Mouse (Mus musculus) urinary bladder, postnatal 36 days (tissue): ENCODE data around the gene Msrb1.
"Not testable (repeated sequence)": the region's sequence is repeated elsewhere in the genome, so short reads cannot be mapped to it uniquely, and the experiment has no call there.

Source experiments
- DNase-seq, 2 experiments: peaks; one replicate each; pipeline ENCODE4 v3.0.0; 2022; ENCODE audit warnings: low spot score in 2 of 2, mixed read lengths in 1 of 2

Gene Msrb1

DNA sequence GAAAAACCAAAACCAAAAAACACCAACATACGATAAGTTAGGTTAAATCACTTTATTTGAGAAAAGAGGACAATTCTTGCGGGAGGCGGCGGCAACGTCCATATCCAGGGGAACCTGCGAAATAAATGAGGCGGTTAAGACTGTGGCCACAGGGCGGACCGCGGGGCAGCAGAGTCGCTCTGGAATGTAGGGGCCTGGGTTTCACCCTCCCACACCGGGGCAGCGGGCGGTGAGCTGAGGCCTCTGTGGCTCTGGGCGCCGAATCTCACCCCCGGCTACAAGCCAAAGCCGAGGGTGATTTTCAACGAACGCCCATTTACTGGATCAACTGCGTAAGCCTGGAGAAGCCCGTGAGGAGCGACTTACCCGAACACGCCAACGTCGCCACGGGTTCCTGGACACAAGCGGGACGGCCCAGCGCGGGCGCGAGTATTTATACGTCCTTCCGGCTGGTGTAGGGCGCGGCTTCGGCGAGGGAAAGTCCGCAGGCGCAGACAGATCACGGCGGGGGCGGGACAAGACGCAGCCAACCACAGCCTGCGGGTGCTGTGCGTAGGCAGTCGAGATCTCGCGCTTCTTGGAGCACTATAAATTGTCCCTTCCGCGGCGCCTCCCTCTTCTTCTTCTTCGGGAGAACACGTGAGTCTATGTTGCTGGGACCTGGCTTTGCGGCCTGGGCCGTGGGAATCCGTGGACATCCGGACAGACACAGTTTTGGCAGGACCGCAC lies 16.8 kb upstream of the Msrb1 start:
- peak; percentile 94 to 98 for DNase-seq

DNA sequence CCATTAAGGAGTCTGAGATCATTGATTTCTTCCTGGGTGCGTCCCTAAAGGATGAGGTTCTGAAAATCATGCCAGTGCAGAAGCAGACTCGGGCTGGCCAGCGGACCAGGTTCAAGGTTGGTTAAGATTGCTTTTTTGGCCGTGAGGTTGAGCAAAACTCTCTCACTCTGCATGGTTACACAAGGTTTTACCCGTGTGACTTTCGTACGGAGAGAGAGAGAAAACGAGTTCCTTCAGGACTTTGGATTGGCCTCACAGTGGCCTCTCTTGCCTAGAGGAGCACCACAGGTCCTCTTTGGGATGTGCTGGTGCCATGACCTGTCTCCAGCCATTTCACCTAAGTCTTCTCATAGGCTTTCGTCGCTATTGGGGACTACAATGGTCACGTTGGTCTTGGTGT lies 15.8 kb upstream of the Msrb1 start:
- DNase-seq, result not testable (repeated sequence)

DNA sequence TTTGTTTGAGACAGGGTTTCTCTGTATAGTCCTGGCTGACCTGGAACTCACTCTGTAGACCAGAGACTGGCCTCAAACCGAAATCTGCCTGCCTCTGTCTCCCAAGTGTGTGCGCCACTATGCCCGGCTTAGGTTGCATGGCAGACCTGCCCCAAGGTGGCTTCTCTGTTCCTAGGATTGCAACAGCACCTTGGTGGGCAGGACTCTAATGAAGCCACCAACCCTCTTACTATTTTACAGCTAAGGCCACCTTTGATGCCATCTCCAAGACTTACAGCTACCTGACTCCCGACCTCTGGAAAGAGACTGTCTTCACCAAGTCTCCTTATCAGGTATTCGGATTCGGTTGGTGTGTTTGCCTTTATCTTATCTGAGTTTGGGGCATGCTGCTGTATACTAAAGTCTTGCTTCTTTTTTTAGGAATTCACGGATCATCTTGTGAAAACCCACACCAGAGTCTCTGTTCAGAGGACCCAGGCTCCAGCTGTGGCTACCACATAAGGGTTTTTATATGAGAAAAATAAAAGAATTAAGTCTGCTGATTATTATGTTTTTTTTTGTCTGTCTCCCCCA lies 15.0 kb upstream of the Msrb1 start:
- not testable (repeated sequence) for DNase-seq

DNA sequence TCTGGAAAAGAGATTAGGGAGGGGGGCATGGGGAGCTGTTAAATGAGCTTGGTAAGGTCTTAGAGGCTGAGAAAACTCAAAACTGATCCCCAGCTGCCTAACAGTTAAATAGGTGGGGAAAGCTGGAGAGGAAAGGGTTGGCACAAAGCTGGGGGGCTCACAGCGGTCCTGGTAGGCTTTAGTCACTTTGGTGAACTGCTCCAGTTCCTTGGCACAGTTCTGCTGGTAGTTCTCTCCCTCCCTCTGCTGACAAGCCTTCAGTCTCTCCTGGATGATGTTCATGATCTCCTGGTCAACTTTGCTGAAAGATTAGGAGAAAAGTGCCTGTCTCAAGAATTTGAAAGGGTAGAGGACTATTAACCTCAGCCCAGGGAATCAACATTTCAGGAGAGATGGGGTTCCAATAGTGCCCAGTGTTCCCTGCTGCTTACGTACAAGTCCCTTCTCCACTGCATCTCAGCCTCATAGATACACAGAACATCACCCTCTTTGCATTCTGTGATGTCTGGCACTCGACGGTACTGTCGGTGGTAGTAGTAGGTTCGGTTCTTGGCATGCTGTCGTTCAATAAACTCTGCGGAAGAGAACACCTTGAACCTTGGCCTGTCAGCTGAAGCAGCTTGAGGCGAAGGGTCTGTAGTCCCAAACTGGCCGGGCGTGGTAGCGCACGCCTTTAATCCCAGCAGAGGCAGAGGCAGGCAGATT lies 14.1 kb upstream of the Msrb1 start:
- DNase-seq, result no peak

DNA sequence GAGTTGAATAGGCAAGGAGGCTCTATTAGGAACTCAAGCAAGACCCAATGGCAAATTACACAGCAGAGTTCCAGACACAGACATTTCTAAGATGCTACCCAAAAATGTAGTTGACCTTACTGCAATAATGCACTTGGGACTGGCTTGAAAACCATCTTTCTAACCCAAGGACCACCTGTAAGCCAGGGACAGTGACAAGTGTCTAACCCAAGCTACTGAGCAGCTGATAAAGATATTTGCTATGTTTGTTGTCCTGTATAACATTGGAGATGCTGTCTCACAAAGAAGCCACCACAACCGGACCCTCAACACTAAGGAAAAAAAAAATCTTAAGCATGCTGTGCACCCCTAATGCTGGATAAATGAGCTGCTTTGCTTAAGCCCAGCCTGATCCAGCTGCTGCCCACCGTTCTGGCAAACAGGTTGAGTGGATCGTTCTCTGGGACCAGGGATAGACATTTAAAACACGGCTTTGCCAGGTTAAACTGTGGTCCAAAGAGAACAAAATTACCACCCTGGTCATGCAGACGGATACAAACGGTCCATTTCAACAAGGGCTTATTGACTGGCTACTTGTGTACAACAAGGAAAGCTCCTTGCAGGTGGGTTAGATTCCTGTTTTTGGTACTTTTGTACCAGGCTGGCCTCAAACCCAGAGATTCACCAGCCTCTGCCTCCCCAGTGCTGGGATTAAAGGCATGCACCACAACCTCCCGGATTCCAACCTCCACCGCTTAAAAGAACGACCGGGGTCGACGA lies 13.1 kb upstream of the Msrb1 start:
- no peak for DNase-seq

DNA sequence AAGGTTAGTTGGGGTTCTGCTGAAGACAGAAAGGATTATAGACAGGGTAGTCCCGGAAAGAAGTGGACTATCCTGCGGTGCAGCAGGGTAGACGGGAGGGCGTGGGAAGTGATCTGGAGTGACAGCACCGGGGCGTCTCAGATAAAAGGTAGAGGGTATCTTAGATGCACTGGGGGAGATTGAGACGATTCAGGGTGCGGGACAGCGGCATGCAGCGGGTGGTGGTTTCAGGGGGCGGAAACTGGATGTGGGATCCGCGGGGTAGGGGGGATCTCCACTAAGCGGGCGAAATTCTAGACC lies 12.6 kb upstream of the Msrb1 start:
- no peak for DNase-seq

DNA sequence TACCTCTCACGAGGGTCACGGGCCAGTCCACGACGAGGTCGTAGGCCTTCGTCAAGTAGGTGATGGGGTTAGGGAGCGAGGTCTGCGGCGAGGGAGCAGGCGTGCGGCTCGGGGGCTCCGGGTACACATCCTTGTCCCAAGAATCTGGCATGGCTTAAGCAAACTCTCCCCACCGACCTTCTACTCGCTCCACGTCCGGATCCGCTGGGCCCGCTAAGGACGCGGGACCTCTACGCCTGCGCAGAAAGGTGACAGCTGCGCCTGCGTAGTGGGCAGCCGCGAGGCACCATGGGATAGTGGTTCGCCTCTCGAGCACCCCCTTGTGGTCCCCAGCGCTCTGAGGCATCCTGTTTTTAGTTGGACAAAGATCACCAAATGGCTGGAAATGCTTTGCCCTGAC lies 12.3 kb upstream of the Msrb1 start, which contains the start of gene Ndufb10:
Ndufb10 (minus strand) TSS at position 295 of the 400 bp plus-strand sequence.
- DNase-seq, result peak; percentile 94 to 96

DNA sequence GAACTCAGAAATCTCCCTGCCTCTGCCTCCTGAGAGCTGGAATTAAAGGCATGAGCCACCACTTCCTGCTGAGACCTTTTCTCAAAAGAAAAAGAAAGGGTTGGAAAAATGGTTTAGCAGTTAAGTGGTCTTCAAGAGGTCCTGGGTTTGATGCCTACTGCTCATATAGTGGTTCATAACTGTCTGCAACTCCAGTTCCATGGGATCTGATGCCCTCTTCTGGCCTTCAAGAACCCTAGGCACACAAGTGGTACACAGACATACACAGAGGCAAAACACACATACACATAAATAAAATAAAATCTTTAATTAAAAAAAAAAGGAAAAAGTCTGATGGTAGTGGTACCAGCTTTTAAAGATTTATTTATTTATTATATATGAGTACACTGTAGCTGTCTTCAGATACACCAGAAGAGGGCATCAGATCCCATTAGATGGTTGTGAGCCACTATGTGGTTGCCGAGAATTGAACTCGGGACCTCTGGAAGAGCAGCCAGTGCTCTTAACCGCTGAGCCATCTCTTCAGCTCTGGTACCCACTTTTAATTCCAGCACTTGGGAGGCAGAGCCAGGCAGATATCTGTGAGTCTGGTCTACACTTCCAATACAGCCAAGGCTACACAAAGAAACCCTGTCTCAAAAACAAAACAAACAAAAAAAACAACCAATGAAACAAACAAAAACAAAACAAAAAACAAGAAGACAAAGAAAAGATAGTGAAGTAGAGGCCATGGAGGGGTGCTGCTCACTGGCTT lies 10.6 kb upstream of the Msrb1 start:
- no peak for DNase-seq

DNA sequence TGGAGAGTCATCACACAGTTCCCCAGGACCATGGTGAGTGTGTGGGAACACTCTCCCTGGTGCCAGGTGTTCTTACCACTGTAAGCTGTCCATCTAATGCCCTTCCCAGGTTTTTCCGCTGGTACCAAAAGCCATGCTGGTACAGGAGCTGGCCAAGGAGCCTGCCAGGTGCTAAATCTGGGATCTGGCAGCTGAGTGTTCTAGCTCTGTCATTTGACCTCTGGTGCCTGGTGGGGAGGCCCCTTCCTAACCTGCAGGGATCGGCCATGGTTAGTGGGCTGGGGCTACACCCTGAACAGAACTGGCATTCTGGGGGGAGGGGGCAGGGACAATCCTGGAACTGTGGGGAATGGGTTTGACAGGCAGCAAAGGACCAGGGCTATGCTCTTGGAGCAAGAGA lies 8.8 kb upstream of the Msrb1 start, which contains the start of gene Rpl3l:
Rpl3l (plus strand) TSS at position 203 of the 400 bp plus-strand sequence.
- DNase-seq, result no peak

DNA sequence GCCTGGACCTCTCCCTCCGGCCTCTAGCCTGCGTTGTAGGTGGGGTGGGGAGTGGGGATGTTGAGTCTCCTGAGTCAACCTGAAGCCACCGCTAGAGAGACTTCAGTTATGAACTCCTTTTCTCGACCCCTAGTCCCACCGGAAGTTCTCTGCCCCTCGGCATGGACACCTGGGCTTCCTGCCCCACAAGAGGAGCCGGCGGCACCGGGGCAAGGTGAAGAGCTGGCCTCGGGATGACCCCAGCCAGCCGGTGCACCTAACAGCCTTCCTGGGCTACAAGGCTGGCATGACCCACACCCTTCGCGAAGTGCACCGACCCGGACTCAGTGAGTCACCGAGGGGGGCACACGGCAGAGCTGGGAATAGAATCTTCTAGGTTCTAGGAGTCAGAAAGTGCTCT lies 8.3 kb upstream of the Msrb1 start:
- DNase-seq, result no peak

DNA sequence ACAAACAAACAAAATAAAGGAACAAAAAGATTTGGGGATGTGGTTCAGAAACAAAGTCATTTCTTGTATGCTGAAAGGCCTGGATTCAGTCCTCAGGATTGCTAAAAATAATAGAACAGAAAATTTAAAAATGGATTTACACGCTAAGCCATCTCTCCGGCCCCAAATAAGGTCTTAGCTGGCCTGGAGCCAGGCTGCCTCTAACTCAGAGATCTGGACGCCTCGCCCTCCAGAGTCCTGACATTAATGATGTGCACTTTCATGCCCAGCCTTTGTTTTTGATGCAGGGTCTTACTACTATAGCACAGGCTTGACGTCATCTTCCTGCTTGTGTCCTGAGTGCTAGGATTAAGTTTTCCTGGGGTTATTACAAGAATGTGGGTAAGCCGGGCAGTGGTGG lies 7.4 kb upstream of the Msrb1 start:
- no peak for DNase-seq

DNA sequence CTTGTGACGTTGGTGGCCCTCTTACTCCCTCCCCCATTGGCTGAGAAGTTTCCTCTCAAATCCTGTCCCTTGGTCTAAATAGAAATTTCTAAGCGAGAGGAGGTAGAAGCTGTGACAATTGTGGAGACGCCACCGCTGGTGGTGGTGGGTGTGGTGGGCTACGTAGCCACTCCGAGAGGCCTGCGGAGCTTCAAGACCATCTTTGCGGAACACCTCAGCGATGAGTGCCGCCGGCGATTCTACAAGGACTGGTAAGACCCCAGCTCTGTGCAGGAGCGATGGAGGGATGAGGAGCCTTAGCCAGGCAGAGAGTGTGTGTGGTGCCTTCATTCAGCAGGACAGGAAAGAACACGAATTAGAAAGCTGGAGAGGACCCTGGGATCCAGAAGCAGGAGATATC lies 5.7 kb upstream of the Msrb1 start:
- no peak for DNase-seq

DNA sequence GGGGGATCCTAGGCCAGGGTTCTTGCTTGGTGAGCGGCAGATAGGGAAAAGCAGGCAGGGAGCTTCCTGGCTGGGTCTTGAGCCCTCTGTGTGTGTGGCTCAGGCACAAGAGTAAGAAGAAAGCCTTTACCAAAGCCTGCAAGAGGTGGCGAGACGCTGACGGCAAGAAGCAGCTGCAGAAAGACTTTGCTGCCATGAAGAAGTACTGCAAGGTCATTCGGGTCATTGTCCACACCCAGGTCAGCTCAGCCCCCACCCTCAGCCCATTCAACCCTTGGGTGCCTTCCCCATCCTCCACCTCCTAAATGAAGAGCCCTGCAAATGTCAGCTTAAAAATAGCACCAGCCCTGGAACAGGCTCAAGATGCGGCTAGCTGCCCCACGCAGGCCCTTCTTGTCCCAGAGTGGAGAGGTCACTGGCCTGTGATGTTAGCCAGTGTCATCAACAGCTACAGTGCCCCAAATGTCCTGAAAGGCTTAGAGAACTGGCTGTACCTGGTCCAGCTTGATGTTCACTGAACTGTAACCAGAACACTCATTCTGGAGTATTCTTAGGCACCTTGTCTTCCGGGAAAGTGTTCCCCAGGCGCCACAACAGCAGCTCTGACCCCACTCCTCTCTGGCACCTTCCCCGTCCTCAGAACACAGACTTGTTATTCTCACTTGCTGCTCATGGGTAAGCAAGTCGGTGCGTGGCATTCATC lies 4.1 kb upstream of the Msrb1 start:
- DNase-seq, result no peak

DNA sequence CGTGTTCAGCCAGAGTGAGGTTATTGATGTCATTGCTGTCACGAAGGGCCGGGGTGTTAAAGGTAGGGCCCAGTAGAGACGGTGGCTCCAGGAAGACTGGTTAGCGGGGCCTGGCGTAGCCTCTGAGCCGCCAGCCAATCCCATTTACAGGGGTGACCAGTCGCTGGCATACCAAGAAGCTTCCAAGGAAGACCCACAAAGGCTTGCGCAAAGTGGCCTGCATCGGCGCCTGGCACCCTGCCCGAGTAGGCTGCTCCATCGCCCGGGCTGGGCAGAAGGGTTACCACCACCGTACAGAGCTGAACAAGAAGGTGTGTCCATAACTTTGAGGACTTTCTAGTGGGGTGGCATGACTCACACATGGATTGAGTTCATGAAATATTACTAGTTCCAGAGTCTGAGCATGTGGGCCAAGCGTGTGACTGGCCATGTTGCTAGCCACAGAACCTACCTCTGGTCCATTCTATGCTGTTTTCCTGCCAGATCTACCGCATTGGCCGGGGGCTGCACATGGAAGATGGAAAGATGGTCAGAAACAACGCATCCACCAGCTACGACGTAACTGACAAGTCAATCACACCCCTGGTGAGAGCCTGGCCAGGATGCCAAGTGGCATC lies 2.9 kb upstream of the Msrb1 start:
- no peak for DNase-seq

DNA sequence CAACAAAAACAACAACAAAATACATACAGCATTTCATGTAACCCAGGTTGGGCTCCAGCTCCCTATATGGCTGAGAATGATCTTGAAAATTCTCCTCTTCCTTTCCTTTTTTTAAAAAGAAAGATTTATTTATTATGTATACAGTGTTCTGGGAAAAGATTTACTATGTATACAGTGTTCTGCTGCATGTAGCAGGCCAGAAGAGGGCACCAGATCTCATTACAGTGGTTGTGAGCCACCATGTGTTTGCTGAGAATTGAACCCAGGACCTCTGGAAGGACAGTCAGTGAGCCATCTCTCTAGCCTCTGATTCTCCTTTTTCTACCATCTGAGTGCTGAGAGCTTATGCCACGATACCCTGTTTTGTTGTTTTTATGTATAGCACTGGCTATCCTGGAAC lies 1.9 kb upstream of the Msrb1 start:
- no peak for DNase-seq

DNA sequence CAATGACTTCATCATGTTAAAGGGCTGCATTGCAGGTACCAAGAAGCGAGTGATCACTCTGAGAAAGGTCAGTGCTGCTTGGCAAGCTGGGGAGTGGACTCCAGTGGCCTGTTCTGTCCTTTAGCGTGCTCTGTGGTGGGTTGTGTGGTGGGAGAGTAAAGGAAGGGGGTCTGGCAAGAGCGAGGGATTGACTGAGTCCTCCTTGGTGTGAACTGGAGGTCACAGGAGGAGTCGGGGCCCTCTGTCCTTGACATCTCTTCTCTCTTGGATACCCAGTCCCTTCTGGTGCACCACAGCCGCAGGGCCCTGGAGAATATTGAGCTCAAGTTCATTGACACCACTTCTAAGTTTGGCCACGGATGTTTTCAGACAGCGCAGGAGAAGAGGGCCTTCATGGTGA lies 996 bp upstream of the Msrb1 start:
- DNase-seq, result no peak

DNA sequence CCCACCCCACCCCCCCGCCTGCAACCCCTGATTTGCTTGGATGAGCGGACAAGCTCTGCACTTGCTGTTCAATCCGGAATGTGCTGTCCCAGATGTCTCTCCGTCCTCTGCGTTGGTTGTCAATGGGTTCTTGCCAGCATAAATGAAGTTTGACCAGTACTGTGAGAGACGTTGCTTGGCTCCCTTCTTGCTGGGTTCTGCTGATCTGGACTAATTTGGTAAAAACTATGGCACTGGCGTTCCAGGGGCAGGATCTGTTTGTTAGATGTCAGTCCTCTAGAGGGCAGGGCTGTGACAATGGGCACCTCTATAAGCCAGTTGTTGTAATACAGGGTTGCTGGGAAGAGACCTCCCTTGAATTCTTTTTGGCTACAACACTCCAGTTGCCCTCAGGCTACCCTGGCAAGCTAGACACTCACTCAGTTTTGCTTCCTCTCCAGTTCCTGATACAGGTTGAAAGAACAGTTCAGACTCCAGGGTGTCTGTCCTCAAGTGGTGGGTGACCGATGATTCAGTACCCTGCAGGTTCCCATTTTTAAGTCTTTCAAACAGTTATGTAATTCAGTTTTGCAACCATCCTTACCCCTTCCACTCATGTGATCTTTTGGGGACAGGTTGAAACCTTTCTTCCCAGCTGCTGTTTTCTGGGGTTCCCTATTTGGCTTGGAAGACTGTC lies 831 bp downstream of the Msrb1 start:
- no peak for DNase-seq

DNA sequence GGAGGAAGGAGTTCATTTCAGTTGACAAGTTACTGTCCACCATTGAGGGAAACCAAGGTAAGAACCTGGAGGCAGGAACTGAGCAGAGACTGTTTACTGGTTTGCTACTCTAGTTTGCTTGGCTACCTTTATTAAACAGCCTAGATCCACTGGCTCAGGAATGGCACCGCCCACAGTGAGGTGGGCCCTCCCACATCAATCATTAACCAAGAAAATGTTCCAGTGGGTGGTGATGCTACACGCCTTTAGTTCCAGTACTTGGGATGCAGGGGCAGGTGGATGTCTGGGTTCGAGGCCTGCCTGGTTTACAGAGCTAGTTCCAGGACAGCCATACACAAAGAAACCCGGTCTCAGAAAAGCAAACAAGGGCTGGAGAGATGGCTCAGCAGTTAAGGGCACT lies 1.8 kb downstream of the Msrb1 start:
- no peak for DNase-seq

DNA sequence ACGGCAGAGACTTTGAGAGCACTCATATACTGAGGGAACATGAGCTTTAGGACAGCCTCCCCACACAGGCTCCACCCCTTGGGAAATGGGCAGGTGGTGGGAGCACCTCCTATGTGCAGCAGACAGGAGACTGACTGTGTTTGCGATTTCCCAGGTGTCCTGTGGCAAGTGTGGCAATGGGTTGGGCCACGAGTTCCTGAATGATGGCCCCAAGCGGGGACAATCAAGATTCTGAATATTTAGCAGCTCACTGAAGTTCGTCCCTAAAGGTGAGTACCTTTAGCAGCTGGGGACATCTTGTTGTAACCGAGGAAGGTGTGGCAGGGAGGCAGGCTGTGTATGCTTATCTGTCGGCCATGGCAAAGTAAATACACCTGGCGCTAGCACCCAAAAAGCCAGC lies 3.5 kb downstream of the Msrb1 start:
- no peak for DNase-seq

DNA sequence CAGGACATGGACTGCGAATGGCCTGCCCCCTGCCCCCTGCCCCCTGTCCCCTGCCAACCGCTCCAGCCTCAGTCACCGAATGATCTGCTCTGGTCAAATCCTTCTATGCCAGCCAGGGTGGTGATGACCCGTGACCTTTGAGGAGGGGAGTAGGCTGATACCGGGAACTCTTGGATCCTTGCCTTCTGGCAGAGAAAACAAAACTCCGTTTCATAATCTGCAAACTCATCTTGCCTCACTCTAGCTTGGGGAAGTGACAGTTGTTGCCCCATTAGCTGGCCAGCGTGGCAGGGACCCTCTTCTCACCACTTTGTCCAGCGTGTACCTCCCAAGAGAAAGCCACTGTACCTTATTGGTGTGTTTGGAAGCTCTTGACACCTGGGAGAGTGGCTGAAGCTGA lies 5.9 kb downstream of the Msrb1 start:
- DNase-seq, result no peak
